Mouse (Mus musculus) hindbrain, embryonic 12.5 days (tissue): ENCODE data around the gene Gm47985. TPM values are rescaled to one million over a fixed set of nuclear protein-coding genes. Genes with fewer than 3 reads are reported as not detected.
"Not testable (repeated sequence)": the region's sequence is repeated elsewhere in the genome, so short reads cannot be mapped to it uniquely, and the experiment has no call there.

Experiments used
- ATAC-seq: fragments of 200-750 bp; cut with Nextera tagmentation; 2 replicates; pipeline ENCODE4 v1.8.0; 2017; ENCODE audit warnings: moderate TSS enrichment; ENCODE audit not compliant: low FRiP score
- H3K27ac ChIP-seq: fragments of 300-500 bp; sonication (generic); 2 replicates; pipeline ENCODE4 v1.5.1; 2016; ENCODE audit warnings: mild to moderate bottlenecking
- H3K27me3 ChIP-seq: fragments of 300-500 bp; sonication (generic); 2 replicates; pipeline ENCODE4 v1.6.1; 2016; ENCODE audit warnings: mild to moderate bottlenecking
- H3K36me3 ChIP-seq: fragments of 300-500 bp; sonication (generic); 2 replicates; pipeline ENCODE4 v1.6.1; 2016; ENCODE audit warnings: mild to moderate bottlenecking
- H3K4me1 ChIP-seq: fragments of 300-500 bp; sonication (generic); 2 replicates; pipeline ENCODE4 v1.6.1; 2016
- H3K4me2 ChIP-seq: fragments of 300-500 bp; sonication (generic); replicated peaks from 2 replicates; pipeline ENCODE4 v1.6.1; 2016; ENCODE audit warnings: mild to moderate bottlenecking
- H3K4me3 ChIP-seq: fragments of 300-500 bp; sonication (generic); 2 replicates; pipeline ENCODE4 v1.5.1; 2016; ENCODE audit warnings: mild to moderate bottlenecking
- H3K9ac ChIP-seq: fragments of 300-500 bp; sonication (generic); 2 replicates; pipeline ENCODE4 v1.6.1; 2016; ENCODE audit warnings: mild to moderate bottlenecking, moderate library complexity
- H3K9me3 ChIP-seq: fragments of 300-500 bp; sonication (generic); replicated peaks from 2 replicates; pipeline ENCODE4 v1.6.1; 2016; ENCODE audit warnings: mild to moderate bottlenecking
- WGBS: fragments of 180-500 bp; shearing (Covaris S2); methylation state at CpG from one replicate; pipeline ENCODE4 v1.1.7; 2016; 5-methylcytosine and 5-hydroxymethylcytosine counted together
- polyA plus RNA-seq: library from polyadenylated mRNA; unstranded; fragments of >200 nt; fragmentation: Nextera tagmentation; extraction: Ambion mirVana; gene quantifications from 2 replicates; pipeline ENCODE4 v1.2.1, GENCODE M21; 2016

Gm47985 gene
- 0.95 and 0.96 TPM in 2 replicates for polyA plus RNA-seq

DNA sequence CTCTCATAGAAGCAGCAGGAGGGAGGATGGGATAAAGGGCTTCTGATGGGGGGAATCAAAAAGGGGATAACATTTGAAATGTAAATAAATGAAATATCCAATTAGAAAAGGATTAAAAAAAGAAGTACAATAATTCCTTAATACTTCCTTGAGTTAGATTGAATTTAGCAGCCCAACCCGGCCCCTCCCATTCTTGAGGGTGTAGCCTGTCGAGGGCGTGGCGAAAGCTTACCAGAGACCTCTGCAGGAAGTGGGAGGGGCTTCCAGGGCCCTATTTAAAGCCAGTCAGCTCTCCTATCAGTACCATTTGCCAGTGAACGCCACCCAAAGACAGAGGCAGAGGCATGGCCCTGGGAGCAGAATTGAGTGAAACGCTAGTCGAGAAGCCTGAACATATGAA is at the start of gene Gm47985:
Gene Gm47985 (plus strand): TSS at position 272 of the 400 bp plus-strand sequence.
- H3K4me2 ChIP-seq, H3K9ac ChIP-seq, H3K9me3 ChIP-seq, H3K27me3 ChIP-seq, ATAC-seq, H3K4me3 ChIP-seq, H3K36me3 ChIP-seq, H3K27ac ChIP-seq, H3K4me1 ChIP-seq: not testable (repeated sequence)
- WGBS, result 80% methylated on average over 1 of the region's 7 CpGs

DNA sequence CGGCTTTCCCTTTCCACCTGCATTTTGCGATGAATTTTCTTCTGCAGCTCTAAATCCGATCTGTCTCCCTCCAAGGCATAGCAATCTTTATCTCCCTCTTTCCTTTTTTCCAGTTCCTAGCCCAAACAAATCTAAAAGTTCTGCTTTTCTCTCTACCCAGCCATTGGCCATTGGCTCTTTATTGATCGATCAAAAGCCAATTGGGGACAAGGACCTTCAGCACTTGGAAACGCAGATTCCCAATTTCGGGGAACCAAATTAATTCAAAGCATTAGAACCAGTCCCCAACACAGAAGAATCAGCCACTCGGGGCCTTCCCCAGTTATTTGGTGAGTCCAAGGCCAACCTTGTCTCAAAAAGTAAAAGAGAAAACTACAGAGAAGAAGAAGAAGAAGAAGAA is 49.7 kb upstream of the Gm47985 start:
- no peak for ATAC-seq

DNA sequence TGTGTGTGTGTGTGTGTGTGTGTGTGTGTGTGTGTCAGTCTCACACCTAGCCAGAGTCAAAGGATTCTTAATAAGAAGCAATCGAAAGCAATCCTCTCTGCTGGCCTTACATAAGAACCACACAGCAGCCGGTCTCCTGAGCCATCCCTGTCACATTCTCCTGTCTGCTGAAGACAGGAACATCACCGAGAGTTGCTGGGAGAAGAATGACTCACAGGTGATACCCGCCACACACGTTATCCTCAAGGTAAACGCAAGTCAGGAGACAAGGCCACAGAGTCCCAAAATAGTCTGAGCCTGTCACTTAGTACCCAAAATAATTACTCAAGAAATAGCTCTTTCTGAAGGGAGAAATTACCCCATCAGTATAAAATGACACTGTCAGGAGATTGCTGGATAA is 43.9 kb upstream of the Gm47985 start:
- H3K36me3 ChIP-seq, result no peaks in the 10 kb centered on the region
- H3K27me3 ChIP-seq, result no peaks in the 10 kb centered on the region
- WGBS, result 81% methylated on average over 6 of the region's 6 CpGs
- H3K4me1 ChIP-seq, result no peaks in the 10 kb centered on the region; the same call in 1 of the 2 replicates
- no peaks in the 10 kb centered on the region for H3K9me3 ChIP-seq
- no peak overlapping the region for H3K9ac ChIP-seq
- H3K27ac ChIP-seq, result no peak overlapping the region
- ATAC-seq, result no peak
- no peak overlapping the region for H3K4me3 ChIP-seq
- H3K4me2 ChIP-seq, result no peak overlapping the region

More for the DNA sequence above, 49.7 kb upstream of the Gm47985 start:
- H3K27ac ChIP-seq, result no peak overlapping the region
- H3K9ac ChIP-seq, result no peak overlapping the region
- H3K36me3 ChIP-seq, result no peaks in the 10 kb centered on the region
- no peak overlapping the region for H3K4me2 ChIP-seq
- no peaks in the 10 kb centered on the region for H3K4me1 ChIP-seq
- no peak overlapping the region for H3K4me3 ChIP-seq
- no peaks in the 10 kb centered on the region for H3K9me3 ChIP-seq
- no peaks in the 10 kb centered on the region for H3K27me3 ChIP-seq
- 96% methylated on average over 7 of the region's 7 CpGs for WGBS

DNA sequence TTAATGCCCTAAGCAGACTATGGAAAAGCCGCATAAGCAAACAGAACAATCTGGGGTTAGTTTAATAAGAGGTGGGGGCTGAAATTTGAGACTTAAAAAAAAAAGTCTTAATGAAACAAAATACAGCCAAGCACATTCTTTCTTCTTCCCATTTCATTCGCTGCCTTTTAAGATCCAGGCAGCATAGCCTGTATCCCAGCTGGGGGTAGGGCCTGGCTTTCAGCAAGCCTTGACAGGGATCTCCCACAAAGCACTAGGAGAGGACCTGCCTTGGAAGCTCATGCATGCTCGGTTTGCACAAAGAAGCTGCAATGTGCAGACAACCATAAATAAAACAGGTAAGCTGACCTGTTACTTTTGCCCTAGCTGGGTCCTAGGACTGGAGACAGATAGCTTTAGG is 41.4 kb upstream of the Gm47985 start:
- H3K9ac ChIP-seq, result no peak overlapping the region
- no peak overlapping the region for H3K4me2 ChIP-seq
- H3K4me3 ChIP-seq, result no peak overlapping the region
- H3K27me3 ChIP-seq, result no peaks in the 10 kb centered on the region
- H3K27ac ChIP-seq, result no peak overlapping the region
- H3K36me3 ChIP-seq, result no peaks in the 10 kb centered on the region
- no peak for ATAC-seq
- 54% methylated on average over 3 of the region's 3 CpGs for WGBS
- H3K9me3 ChIP-seq, result no peaks in the 10 kb centered on the region
- H3K4me1 ChIP-seq, result no peaks in the 10 kb centered on the region; the same call in 1 of the 2 replicates

DNA sequence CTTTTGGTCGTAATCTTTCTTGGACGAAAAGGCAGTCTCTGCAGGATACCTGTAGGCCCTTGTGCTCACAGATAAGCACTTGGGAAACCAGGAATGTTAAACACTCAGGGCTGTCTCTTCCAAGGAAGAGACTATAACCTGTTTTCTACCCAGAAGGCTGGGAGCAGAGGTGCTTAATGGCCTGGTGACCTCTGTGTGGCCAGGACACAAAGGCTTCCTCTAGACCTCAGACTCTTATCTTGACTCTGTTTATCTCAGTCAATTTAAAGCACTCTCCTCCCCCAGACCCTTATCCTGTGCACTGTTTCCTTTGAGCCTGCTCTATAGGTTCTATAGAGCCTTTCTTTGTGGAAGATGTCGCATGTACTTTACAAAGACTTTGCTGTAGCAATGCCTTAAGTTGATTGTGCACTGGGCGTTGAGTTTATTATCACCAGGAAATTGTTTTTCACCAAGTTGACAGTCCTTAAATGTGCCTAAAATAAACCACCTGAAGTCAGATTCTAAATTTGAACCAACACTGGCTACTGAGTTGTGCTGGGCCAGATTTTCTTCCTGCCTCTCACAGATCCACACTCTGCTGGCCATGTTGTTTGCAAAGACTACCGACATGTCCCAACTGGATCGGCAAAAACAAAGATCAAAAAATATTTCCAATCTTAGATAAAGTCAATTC is 37.7 kb upstream of the Gm47985 start:
- Histone ChIP-seq H3K27me3 (no peaks in the 10 kb centered on the region), H3K4me1 (no peaks in the 10 kb centered on the region; the same call in 1 of the 2 replicates), H3K4me2 (no peak overlapping the region), H3K9ac (no peak overlapping the region), H3K9me3 (no peaks in the 10 kb centered on the region), H3K4me3 (no peak overlapping the region), H3K36me3 (no peaks in the 10 kb centered on the region), H3K27ac (no peak overlapping the region)
- 88% methylated on average over 6 of the region's 6 CpGs for whole genome bisulfite sequencing
- ATAC-seq, result no peak

DNA sequence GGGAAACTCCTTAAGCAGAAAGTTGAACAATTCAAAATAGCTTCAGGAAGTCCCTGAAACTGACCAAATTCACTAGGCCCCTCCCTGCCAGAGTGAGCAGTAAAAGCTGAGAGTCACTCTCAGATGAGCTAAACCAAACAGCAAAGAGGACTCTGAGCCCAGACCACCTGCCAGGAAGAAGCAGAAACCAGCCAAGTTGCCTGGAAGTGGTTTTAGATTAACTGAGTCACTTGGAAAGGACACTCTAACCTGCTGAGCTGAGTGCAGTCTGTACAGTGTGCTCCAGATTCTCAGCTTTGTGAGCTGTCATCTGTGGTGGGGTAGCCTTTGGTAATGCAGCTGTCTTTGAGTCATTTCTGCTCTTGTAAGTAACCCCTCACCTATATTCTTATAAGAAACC is 34.5 kb upstream of the Gm47985 start:
- Histone ChIP-seq H3K27ac (no peak overlapping the region), H3K9me3 (no peaks in the 10 kb centered on the region), H3K9ac (no peak overlapping the region), H3K4me1 (no peaks in the 10 kb centered on the region), H3K36me3 (no peaks in the 10 kb centered on the region), H3K4me3 (no peak overlapping the region), H3K27me3 (no peaks in the 10 kb centered on the region), H3K4me2 (no peak overlapping the region)
- ATAC-seq, result no peak

DNA sequence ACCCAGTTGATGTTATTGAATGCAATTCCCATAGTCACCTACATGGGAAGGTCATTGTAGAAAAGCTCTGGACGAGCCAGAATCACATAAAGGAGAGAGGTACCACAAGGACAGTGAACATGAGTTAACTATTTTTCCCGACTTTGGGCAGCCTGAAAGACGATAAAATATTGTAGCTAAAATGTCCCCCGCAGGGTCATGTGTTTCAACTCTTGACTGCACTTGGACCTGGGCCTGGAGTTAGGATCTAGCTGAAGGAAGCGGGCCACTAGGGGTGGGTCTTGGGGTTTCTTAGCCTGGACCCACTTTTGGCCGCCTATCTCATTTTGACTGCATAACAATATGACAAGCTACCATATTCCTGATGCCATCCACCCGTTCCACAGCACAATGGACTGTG is 32.1 kb upstream of the Gm47985 start:
- H3K27me3 ChIP-seq, result no peaks in the 10 kb centered on the region
- H3K9ac ChIP-seq, result no peak overlapping the region
- H3K27ac ChIP-seq, result no peak overlapping the region
- 92% methylated on average over 7 of the region's 7 CpGs for WGBS
- H3K4me2 ChIP-seq, result no peak overlapping the region
- no peaks in the 10 kb centered on the region for H3K4me1 ChIP-seq
- H3K4me3 ChIP-seq, result no peak overlapping the region
- no peaks in the 10 kb centered on the region for H3K36me3 ChIP-seq
- no peak for ATAC-seq
- no peaks in the 10 kb centered on the region for H3K9me3 ChIP-seq

DNA sequence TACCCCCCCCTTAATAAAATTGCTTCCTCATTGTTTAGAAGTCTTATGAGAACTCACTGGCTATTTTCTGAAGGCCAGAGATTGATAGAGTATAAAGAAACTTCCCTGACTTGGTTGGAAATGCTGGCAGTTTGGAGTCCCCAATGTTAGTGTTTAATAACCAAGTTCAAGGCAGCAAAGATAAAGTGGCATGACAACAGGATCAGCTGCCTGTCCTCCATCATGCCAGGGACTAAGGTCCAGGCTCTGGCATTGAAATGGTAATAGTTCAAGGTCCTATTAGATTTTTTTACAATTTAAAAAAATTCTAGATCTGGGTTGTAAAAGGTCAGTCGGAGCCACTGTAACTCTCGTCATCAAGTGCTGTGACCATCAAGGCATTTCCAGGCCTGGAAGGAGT is 31.2 kb upstream of the Gm47985 start:
- H3K27ac ChIP-seq, result no peak overlapping the region
- no peaks in the 10 kb centered on the region for H3K4me1 ChIP-seq
- H3K27me3 ChIP-seq, result no peaks in the 10 kb centered on the region
- no peak overlapping the region for H3K4me3 ChIP-seq
- 64% methylated on average over 2 of the region's 2 CpGs for WGBS
- H3K4me2 ChIP-seq, result no peak overlapping the region
- H3K9ac ChIP-seq, result no peak overlapping the region
- no peaks in the 10 kb centered on the region for H3K36me3 ChIP-seq
- ATAC-seq, result no peak
- no peaks in the 10 kb centered on the region for H3K9me3 ChIP-seq

DNA sequence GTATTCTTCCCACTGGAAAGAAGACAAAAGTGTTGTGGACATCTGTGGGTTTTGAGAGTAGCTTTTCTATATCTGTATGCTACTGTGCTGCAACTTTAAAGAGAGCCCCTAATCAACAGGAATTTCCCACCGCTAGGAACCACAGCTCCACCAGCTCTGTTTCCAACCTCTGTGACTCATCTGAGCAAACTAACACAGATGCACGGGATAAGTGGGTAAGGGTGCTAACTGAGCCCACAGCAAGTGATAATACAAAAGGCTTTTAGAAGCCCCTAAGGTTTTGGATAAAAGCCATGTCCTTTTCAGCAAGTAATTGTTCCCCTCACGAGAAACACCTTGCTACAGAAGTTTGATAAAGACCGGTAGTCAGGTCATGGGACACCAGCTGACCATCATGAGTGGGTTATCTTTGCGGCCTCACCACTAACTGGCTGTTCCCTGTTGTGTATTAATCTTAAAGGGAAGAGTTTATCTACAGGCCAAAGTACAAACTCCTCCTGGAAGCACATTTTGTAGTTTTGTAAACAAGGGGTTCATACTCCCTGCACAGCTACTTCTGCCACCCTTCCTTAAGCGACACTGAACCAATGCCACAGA is 29.2 kb upstream of the Gm47985 start:
- no peak overlapping the region for H3K4me2 ChIP-seq
- no peak overlapping the region for H3K4me3 ChIP-seq
- H3K4me1 ChIP-seq, result peaks cover 2% of the 10 kb centered on the region; the same call in 1 of the 2 replicates
- H3K9me3 ChIP-seq, result no peaks in the 10 kb centered on the region
- H3K27ac ChIP-seq, result no peak overlapping the region
- H3K36me3 ChIP-seq, result no peaks in the 10 kb centered on the region
- 88% methylated on average over 6 of the region's 6 CpGs for WGBS
- no peaks in the 10 kb centered on the region for H3K27me3 ChIP-seq
- ATAC-seq, result no peak
- no peak overlapping the region for H3K9ac ChIP-seq

DNA sequence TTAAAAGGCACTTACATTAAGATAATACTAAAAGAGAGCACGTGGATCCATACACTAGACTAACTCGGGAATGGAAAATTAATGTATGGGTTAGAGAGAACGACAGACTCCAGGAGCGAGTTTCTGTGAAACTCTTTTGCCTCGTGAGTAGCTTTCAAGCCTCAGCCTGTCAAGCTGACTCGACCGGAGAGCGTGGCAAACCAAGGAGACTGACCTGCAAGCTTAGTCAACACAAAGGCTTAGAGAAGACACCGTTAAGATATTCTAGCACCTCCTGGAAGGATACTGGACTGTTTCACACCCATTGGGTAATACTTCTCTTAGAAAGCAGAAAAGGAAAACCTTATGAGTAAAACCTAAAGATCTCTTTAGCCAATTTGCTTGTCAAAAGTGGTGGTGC is 28.2 kb upstream of the Gm47985 start:
- H3K27me3 ChIP-seq, ATAC-seq, H3K4me2 ChIP-seq, H3K9me3 ChIP-seq, H3K9ac ChIP-seq, H3K4me3 ChIP-seq, H3K27ac ChIP-seq, H3K4me1 ChIP-seq, H3K36me3 ChIP-seq: not testable (repeated sequence)
- 90% methylated on average over 9 of the region's 9 CpGs for WGBS

DNA sequence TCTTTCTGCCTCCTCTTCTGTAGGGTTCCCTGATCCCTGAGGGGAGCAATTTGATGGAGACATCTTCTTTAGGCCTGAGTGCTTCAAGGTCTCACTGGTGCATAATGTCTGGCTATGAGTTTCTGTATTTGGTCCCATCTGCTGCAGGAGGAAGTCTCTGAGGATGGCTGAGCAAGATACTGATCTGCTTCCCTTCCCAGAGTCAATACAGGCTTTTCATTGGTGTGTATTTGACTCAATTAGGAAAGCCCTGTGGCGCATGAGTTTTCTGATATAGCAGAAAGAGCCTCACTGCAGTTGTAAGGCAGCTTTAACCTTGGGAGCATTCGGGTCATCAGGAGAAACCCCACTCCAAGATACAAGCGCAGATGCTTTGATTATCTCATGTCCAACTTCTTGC is 26.2 kb upstream of the Gm47985 start:
- 93% methylated on average over 3 of the region's 3 CpGs for WGBS
- Histone ChIP-seq H3K9ac (no peak overlapping the region), H3K36me3 (no peaks in the 10 kb centered on the region), H3K27me3 (no peaks in the 10 kb centered on the region), H3K4me3 (no peak overlapping the region), H3K4me2 (no peak overlapping the region), H3K9me3 (no peaks in the 10 kb centered on the region), H3K4me1 (peaks cover 6% of the 10 kb centered on the region), H3K27ac (no peak overlapping the region)
- ATAC-seq, result no peak

DNA sequence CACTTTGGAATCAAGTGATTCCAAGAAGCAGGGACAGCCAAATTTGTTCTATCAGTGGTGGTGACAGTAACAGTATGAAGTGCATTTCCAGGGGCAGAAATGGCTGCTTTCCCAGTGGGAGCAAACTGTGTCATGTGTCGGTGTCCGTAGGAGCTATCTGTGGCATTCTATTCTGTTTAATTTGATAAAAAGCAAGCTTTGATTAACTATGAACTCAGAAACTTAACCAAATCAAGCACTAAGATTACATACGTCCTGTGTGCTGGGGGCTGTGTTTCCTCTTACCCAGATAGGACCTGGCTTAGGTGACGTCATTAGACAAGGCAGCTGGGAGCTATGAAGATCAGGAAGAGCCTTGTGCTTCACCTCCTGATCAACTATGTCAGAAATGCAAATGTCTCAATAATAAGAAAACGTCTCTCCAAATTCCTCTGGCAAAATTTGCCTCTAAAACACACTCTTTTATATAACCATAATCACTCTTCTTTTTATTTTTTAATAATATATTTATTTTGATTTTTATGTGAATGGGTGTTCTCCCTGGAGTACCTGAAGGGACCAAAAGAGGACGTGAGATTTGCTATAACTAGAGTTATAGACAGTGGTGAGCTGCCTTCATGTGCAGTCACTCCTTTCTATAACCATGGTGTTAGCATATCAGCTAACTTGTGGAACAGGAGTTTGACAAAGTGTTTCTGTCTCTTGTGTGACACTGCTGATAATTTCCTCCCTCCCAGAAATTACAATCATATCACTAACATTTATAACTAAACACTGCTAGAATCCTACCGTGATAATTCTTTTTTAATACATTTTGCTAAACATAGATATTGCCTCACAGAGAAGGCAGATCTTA is 25.3 kb upstream of the Gm47985 start:
- H3K9ac ChIP-seq, result no peak overlapping the region
- WGBS, result 82% methylated on average over 7 of the region's 7 CpGs
- H3K9me3 ChIP-seq, result no peaks in the 10 kb centered on the region
- H3K27ac ChIP-seq, result no peak overlapping the region
- H3K27me3 ChIP-seq, result no peaks in the 10 kb centered on the region
- H3K4me3 ChIP-seq, result no peak overlapping the region
- H3K4me1 ChIP-seq, result peaks cover 6% of the 10 kb centered on the region
- no peaks in the 10 kb centered on the region for H3K36me3 ChIP-seq
- no peak overlapping the region for H3K4me2 ChIP-seq
- no peak for ATAC-seq
